Mouse (Mus musculus) ES-Bruce4 (cell line): ENCODE results near the gene Tmem230.

Experiments used
- CTCF ChIP-seq: IDR thresholded peaks from one replicate; pipeline ENCODE4 v1.8.1; 2011; ENCODE audit warnings: low read depth, low read length
- EP300 ChIP-seq: IDR thresholded peaks from 2 replicates; pipeline ENCODE4 v1.6.1; 2011; ENCODE audit warnings: low read depth, low read length; ENCODE audit not compliant: insufficient read depth
- POLR2A ChIP-seq: IDR thresholded peaks from one replicate; pipeline ENCODE4 v1.8.1; 2011; ENCODE audit warnings: low read length; ENCODE audit not compliant: insufficient read depth

- TF ChIP-seq CTCF (no peak), EP300 (no peak), POLR2A (no peak)
These were observed 32.4 kb upstream of the Tmem230 start for GRCm38 (mm10) chr2:132279978-132280377.
